In the genomic region with DNA sequence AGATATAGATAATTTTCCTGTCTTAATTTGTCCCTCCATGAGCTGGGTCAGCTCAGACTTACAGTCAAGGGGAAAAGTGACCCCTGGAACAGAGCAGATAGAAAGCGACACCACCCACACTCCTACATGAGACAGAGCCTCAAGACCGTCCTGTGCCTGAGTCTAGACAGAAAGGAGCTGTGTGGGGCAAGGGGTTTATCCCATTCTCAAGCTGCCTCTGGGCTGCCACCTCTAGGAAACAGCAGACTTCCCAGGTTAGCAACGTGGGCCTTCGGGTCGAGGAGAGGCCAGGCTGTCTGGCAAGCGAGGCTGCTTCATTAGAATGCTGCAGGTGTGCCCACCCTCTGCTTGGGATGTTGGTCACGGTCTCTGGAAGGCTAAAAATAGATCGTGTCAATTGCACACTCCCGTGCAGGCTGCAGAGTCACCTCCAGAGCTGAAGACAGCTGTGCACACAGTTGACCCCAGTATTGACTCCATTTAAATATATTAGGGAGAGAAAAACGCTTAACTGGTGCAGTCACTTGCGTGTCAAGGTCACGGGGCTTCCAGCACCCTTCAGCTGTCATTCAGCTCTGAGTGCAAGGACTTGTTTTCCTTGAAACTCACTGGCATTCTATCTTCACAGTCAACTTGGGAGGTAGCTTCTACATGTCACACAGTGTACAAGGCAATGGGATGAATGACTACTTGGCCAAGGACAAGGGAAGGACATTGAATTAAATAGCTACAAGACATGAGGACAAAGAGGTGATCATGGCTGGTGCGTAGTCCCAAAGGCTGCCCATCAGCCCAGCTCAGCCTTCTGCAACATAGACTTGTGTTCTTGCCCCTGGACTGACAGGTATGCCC, we compare ENCODE assay signal across 12 mouse cellular contexts. TPM values are rescaled to one million over a fixed set of nuclear protein-coding genes. Genes with fewer than 3 reads are reported as not detected.
DNase-seq lines count a peak whose midpoint lies in the region; TF ChIP-seq lines count a peak whose summit lies in the region.
"Had no signal": no experiment of that assay in that cellular context is flagged by ENCODE, and none has a peak within 500 bp of the region (broad histone marks: within the 10 kb centered on the region; RNA-seq: fewer than 3 reads in every experiment).

No protein-coding gene starts in this region.

- intact Hi-C loops in heart, postnatal 25 days (cut with DNase I): no loop called here

- no peak for TF ChIP-seq POLR2A in cerebellum, adult 2 months (IDR thresholded peaks at IDR 0.05; ENCODE audit: borderline replicate concordance, insufficient read depth, low read length)

- peaks cover 8% of the 10 kb centered on the region; the same call in 1 of the 2 replicates for H3K27me3 ChIP-seq in heart, embryonic 10.5 days (ENCODE audit: insufficient read depth, poor library complexity, severe bottlenecking)
- no peaks in the 10 kb centered on the region for H3K27me3 ChIP-seq in hindbrain, embryonic 10.5 days (ENCODE audit: insufficient read depth, poor library complexity, severe bottlenecking)
- no peaks in the 10 kb centered on the region for H3K27me3 ChIP-seq in midbrain, embryonic 10.5 days (ENCODE audit: low read depth, poor library complexity, severe bottlenecking)
- H3K27me3 ChIP-seq in cerebellum, adult 2 months (ENCODE audit: control insufficient read depth, insufficient read depth, low read length): no peaks in the 10 kb centered on the region
- H3K27me3 ChIP-seq: embryonic facial prominence, embryonic 15.5 days; lung, embryonic 15.5 days had no signal

- no peak overlapping the region for H3K4me3 ChIP-seq in heart, embryonic 10.5 days
- H3K4me3 ChIP-seq in hindbrain, embryonic 10.5 days: no peak overlapping the region
- H3K4me3 ChIP-seq in midbrain, embryonic 10.5 days: no peak overlapping the region
- H3K4me3 ChIP-seq in cerebellum, adult 2 months (replicated peaks; ENCODE audit: insufficient read depth, low read depth, low read length): no peak overlapping the region
- H3K4me3 ChIP-seq: embryonic facial prominence, embryonic 15.5 days; lung, embryonic 15.5 days had no signal

- no peak for TF ChIP-seq CTCF in cerebellum, adult 2 months (IDR thresholded peaks at IDR 0.05; ENCODE audit: borderline replicate concordance, insufficient read depth, low read depth, low read length)

- WGBS in heart, embryonic 10.5 days: 53% methylated on average over 13 of the region's 13 CpGs
- 57% methylated on average over 13 of the region's 13 CpGs for WGBS in hindbrain, embryonic 10.5 days
- WGBS in midbrain, embryonic 10.5 days: 72% methylated on average over 13 of the region's 13 CpGs
- WGBS in cerebellum, adult 2 months: 76% methylated on average over 13 of the region's 13 CpGs

- peaks cover 21% of the 10 kb centered on the region for H3K4me1 ChIP-seq in heart, embryonic 10.5 days
- H3K4me1 ChIP-seq in hindbrain, embryonic 10.5 days (replicated peaks): peaks cover 42% of the 10 kb centered on the region
- peaks cover 29% of the 10 kb centered on the region for H3K4me1 ChIP-seq in midbrain, embryonic 10.5 days
- H3K4me1 ChIP-seq in cerebellum, adult 2 months (ENCODE audit: control insufficient read depth, insufficient read depth, low read length): peaks cover 5% of the 10 kb centered on the region
- H3K4me1 ChIP-seq: embryonic facial prominence, embryonic 15.5 days; lung, embryonic 15.5 days had no signal

- DNase-seq in heart, embryonic 10.5 days (ENCODE audit: low spot score): no peak
- DNase-seq in heart, postnatal 25 days (ENCODE audit: low spot score): no peak
- peak; percentile 22 for DNase-seq in adrenal gland, postnatal 10 days
- no peak for DNase-seq in hindbrain, embryonic 10.5 days (ENCODE audit: low spot score)
- no peak for DNase-seq in midbrain, embryonic 10.5 days (ENCODE audit: low spot score)
- DNase-seq in cerebellum, adult 2 months: no peak
- DNase-seq in right cerebral cortex, postnatal 25 days: no peak
- no peak for DNase-seq in thymus, postnatal 36 days
- DNase-seq: cerebellum, adult 11 months had no signal

- H3K27ac ChIP-seq in heart, embryonic 10.5 days: peak overlapping the region; percentile 64; the same call in 1 of the 2 replicates
- peak overlapping the region; percentile 56; the same call in 1 of the 2 replicates for H3K27ac ChIP-seq in hindbrain, embryonic 10.5 days
- peak overlapping the region; percentile 60; the same call in 1 of the 2 replicates for H3K27ac ChIP-seq in midbrain, embryonic 10.5 days (replicated peaks)
- no peak overlapping the region for H3K27ac ChIP-seq in cerebellum, adult 2 months (ENCODE audit: insufficient read depth, low read length)
- H3K27ac ChIP-seq: embryonic facial prominence, embryonic 15.5 days; lung, embryonic 15.5 days had no signal

- H3K9me3 ChIP-seq in heart, embryonic 10.5 days: no peaks in the 10 kb centered on the region
- no peaks in the 10 kb centered on the region for H3K9me3 ChIP-seq in hindbrain, embryonic 10.5 days
- H3K9me3 ChIP-seq in midbrain, embryonic 10.5 days (replicated peaks): no peaks in the 10 kb centered on the region
- H3K9me3 ChIP-seq: embryonic facial prominence, embryonic 15.5 days; lung, embryonic 15.5 days had no signal

- H3K36me3 ChIP-seq in heart, embryonic 10.5 days: no peaks in the 10 kb centered on the region
- peaks cover 35% of the 10 kb centered on the region for H3K36me3 ChIP-seq in hindbrain, embryonic 10.5 days
- H3K36me3 ChIP-seq in midbrain, embryonic 10.5 days: peaks cover 23% of the 10 kb centered on the region
- H3K36me3 ChIP-seq: embryonic facial prominence, embryonic 15.5 days; lung, embryonic 15.5 days had no signal

RNA-seq across cellular contexts. Expression of gene Prmt8, which starts 33.9 kb away (rescaled TPM):
- 2.0 and 2.9 TPM in 2 replicates for polyA plus RNA-seq in heart, embryonic 10.5 days (2016; fragmentation: Nextera tagmentation; extraction: Ambion mirVana)
- not detected for total RNA-seq in heart, postnatal 25 days (2021)
- total RNA-seq in adrenal gland, postnatal 10 days (2021): under 1 TPM; 0.12 to 0.15 TPM
- polyA plus RNA-seq in hindbrain, embryonic 10.5 days (2016; fragmentation: Nextera tagmentation; extraction: Ambion mirVana): 24.7 and 38.5 TPM in 2 replicates
- polyA plus RNA-seq in midbrain, embryonic 10.5 days (2016; fragmentation: Nextera tagmentation; extraction: Ambion mirVana): 18.3 and 22.1 TPM in 2 replicates
- polyA plus RNA-seq in cerebellum, adult 2 months (2012; rRNA removed): 49.0 and 49.3 TPM in 2 replicates
- polyA plus RNA-seq: lung, embryonic 15.5 days; thymus, postnatal 0 days had no signal
